Mouse (Mus musculus) embryonic fibroblast, embryonic 13.5 days (primary cell): ENCODE measurements around the gene Rab11fip3.

Source experiments
- CTCF ChIP-seq: IDR thresholded peaks from 2 replicates; pipeline ENCODE4 v1.5.1; 2011; ENCODE audit warnings: mild to moderate bottlenecking, control low read depth, low read length, moderate library complexity, borderline replicate concordance; ENCODE audit not compliant: insufficient read depth
- POLR2A ChIP-seq: IDR thresholded peaks from 2 replicates; pipeline ENCODE4 v1.6.1; 2011; ENCODE audit warnings: low read depth, mild to moderate bottlenecking, control low read depth, low read length, moderate library complexity

- no peak for TF ChIP-seq CTCF
- TF ChIP-seq POLR2A = no peak
Measured at GRCm38 (mm10) chr17:25968176-25968575, 101.2 kb downstream of the Rab11fip3 start.
